Mouse (Mus musculus): ENCODE data around the gene Clec2i. TPM values are rescaled to one million over a fixed set of nuclear protein-coding genes. Genes with fewer than 3 reads are reported as not detected.

Clec2i gene
- polyA plus RNA-seq, 2 experiments from 2014 or later = 98.3 to 104 TPM

Other genes starting within 250 kb of the Clec2i start
- gene Clec2h, start 225.2 kb upstream of the Clec2i start, polyA plus RNA-seq (2017; shearing (Covaris generic)) = not detected
- not detected for gene Klrb1, start 164.5 kb upstream of the Clec2i start, polyA plus RNA-seq (2017; shearing (Covaris generic))
- gene Klrb1c, start 98.4 kb upstream of the Clec2i start, polyA plus RNA-seq (2017; shearing (Covaris generic)) = 1 to 10 TPM; 2.5 to 3.5 TPM
- not detected for gene Gm44511, start 61.3 kb upstream of the Clec2i start, polyA plus RNA-seq (2017; shearing (Covaris generic))
- not detected for gene Klrb1b, start 61.3 kb upstream of the Clec2i start, polyA plus RNA-seq (2017; shearing (Covaris generic))
- 1 to 10 TPM; 2.1 to 3.6 TPM for gene BC035044, start 3.5 kb downstream of the Clec2i start, polyA plus RNA-seq (2017; shearing (Covaris generic))
- gene Clec2g, start 46.8 kb downstream of the Clec2i start, polyA plus RNA-seq (2017; shearing (Covaris generic)) = under 1 TPM in 1 of 2 experiments, not detected in 1; 0.17 TPM
- 1 to 10 TPM; 2.2 to 3.7 TPM for gene Klrb1f, start 158.3 kb downstream of the Clec2i start, polyA plus RNA-seq (2017; shearing (Covaris generic))
- gene Clec2e, start 213.3 kb downstream of the Clec2i start, polyA plus RNA-seq (2017; shearing (Covaris generic)) = not detected

All from CD4-positive, CD25-positive, alpha-beta regulatory T cell, adult 4 months (primary cell).